ENCODE assay signal across 8 mouse cellular contexts in genomic region chr12:41486331-41486730, GRCm38 (mm10). TPM values are rescaled to one million over a fixed set of nuclear protein-coding genes. Genes with fewer than 3 reads are reported as not detected.
A peak's percentile ranks its signal among the peaks of the same experiment; 100 is the strongest.
DNase-seq lines count a peak whose midpoint lies in the region; ATAC-seq lines count a peak whose summit lies in the region.

Lrrn3 (minus strand) TSS chr12:41486431.

- H3K9me3 ChIP-seq in heart, embryonic 16.5 days (replicated peaks; ENCODE audit: control insufficient read depth, low read length): no peaks in the 10 kb centered on the region
- H3K9me3 ChIP-seq in hindbrain, embryonic 10.5 days: no peaks in the 10 kb centered on the region
- H3K9me3 ChIP-seq in liver, embryonic 12.5 days (replicated peaks): no peaks in the 10 kb centered on the region

- no peaks in the 10 kb centered on the region for H3K36me3 ChIP-seq in heart, embryonic 16.5 days (ENCODE audit: control insufficient read depth, insufficient read depth)
- no peaks in the 10 kb centered on the region for H3K36me3 ChIP-seq in hindbrain, embryonic 10.5 days
- H3K36me3 ChIP-seq in liver, embryonic 12.5 days: no peaks in the 10 kb centered on the region

- WGBS in heart, embryonic 16.5 days: 94% methylated on average over 1 of the region's 1 CpGs
- 86% methylated on average over 1 of the region's 1 CpGs for WGBS in hindbrain, embryonic 10.5 days
- 91% methylated on average over 1 of the region's 1 CpGs for WGBS in liver, embryonic 12.5 days (ENCODE audit: insufficient replicate concordance)

- H3K4me2 ChIP-seq in heart, embryonic 16.5 days (ENCODE audit: low read depth, low read length): peak within 1 kb of the TSS; percentile 69
- H3K4me2 ChIP-seq in liver, embryonic 12.5 days: peak within 1 kb of the TSS; percentile 33

- peak within 1 kb of the TSS; percentile 55 for H3K9ac ChIP-seq in heart, embryonic 16.5 days (ENCODE audit: low read length)
- no peak within 1 kb of the TSS for H3K9ac ChIP-seq in liver, embryonic 12.5 days

- no peak within 1 kb of the TSS for H3K27ac ChIP-seq in heart, embryonic 16.5 days (ENCODE audit: low read length)
- peak within 1 kb of the TSS; percentile 81 for H3K27ac ChIP-seq in hindbrain, embryonic 10.5 days
- peak within 1 kb of the TSS; percentile 33; the same call in 1 of the 2 replicates for H3K27ac ChIP-seq in liver, embryonic 12.5 days

- H3K4me3 ChIP-seq in heart, embryonic 16.5 days (ENCODE audit: low read length): peak within 1 kb of the TSS; percentile 59
- H3K4me3 ChIP-seq in hindbrain, embryonic 10.5 days: peak within 1 kb of the TSS; percentile 47
- peak within 1 kb of the TSS; percentile 27 for H3K4me3 ChIP-seq in liver, embryonic 12.5 days

- no peak for ATAC-seq in heart, embryonic 16.5 days (replicated peaks; ENCODE audit: extremely low read depth, insufficient read depth, low FRiP score)
- ATAC-seq in liver, embryonic 12.5 days: no peak

- no peak for DNase-seq in heart, adult 18-20 months
- no peak for DNase-seq in adrenal gland, adult 8-10 months
- DNase-seq in hindbrain, embryonic 10.5 days (ENCODE audit: low spot score): no peak
- DNase-seq in right cerebral cortex, adult 2 months (ENCODE audit: low spot score in 2 of 2): no peak
- no peak for DNase-seq in cerebellum, adult 9-10 months
- DNase-seq in retina, embryonic 14.5 days (ENCODE audit: low spot score): no peak

- H3K4me1 ChIP-seq in heart, embryonic 16.5 days (ENCODE audit: control insufficient read depth, insufficient read depth, low read length): peaks cover 6% of the 10 kb centered on the region
- H3K4me1 ChIP-seq in hindbrain, embryonic 10.5 days (replicated peaks): peaks cover 36% of the 10 kb centered on the region
- no peaks in the 10 kb centered on the region for H3K4me1 ChIP-seq in liver, embryonic 12.5 days

- H3K27me3 ChIP-seq in heart, embryonic 16.5 days (ENCODE audit: control insufficient read depth, insufficient read depth, low read length): no peaks in the 10 kb centered on the region
- H3K27me3 ChIP-seq in hindbrain, embryonic 10.5 days (ENCODE audit: insufficient read depth, poor library complexity, severe bottlenecking): no peaks in the 10 kb centered on the region
- no peaks in the 10 kb centered on the region for H3K27me3 ChIP-seq in liver, embryonic 12.5 days (replicated peaks)

RNA-seq across cellular contexts. Expression of gene Lrrn3, which starts in this region (rescaled TPM):
- 3.3 and 4.5 TPM in 2 replicates for polyA plus RNA-seq in heart, embryonic 16.5 days (2015; fragmentation: Nextera tagmentation; extraction: Ambion mirVana)
- total RNA-seq in heart, adult 18-20 months (2021): under 1 TPM; 0.22 to 0.36 TPM
- total RNA-seq in adrenal gland, adult 8-10 months (2022): 10 to 100 TPM; 37.7 to 62.3 (median 44.2) TPM
- polyA plus RNA-seq in hindbrain, embryonic 10.5 days (2016; fragmentation: Nextera tagmentation; extraction: Ambion mirVana): 13.9 and 17.7 TPM in 2 replicates
- polyA plus RNA-seq in liver, embryonic 12.5 days (2016; fragmentation: Nextera tagmentation; extraction: Ambion mirVana): 3.1 and 3.6 TPM in 2 replicates

Comparison
In these comparisons a context has a peak if more than half of its experiments do, and no peak if none do; other contexts are left out.
1. RNA of gene Lrrn3 (total RNA-seq): 37.7 to 62.3 TPM in adrenal gland, adult 8-10 months; 0.22 to 0.36 TPM in heart, adult 18-20 months; every median in the first group is over 10 times any median in the second.
2. Peak in every context shown above with its lines, with median percentiles within 50 percentile points of each other: H3K4me3 ChIP-seq.